Mouse (Mus musculus): Measurements from ENCODE around the gene Trim11.

- no peak for TF ChIP-seq CTCF (IDR thresholded peaks at IDR 0.05; ENCODE audit: low read depth, low read length)
- TF ChIP-seq POLR2A (IDR thresholded peaks at IDR 0.05; ENCODE audit: borderline replicate concordance, low read depth, low read length), result no peak
Measured at GRCm38 (mm10) chr11:58961364-58962177, 16.3 kb upstream of the Trim11 start.
